Mouse (Mus musculus) hindbrain, embryonic 10.5 days (tissue): ENCODE data around the gene Pdlim1. TPM values are rescaled to one million over a fixed set of nuclear protein-coding genes. Genes with fewer than 3 reads are reported as not detected.
"Not testable (repeated sequence)": the region's sequence is repeated elsewhere in the genome, so short reads cannot be mapped to it uniquely, and the experiment has no call there.

Source experiments
- DNase-seq: peaks from one replicate; pipeline ENCODE4 v3.0.0-alpha.2; 2017; ENCODE audit warnings: low spot score
- H3K27ac ChIP-seq: fragments of 300-500 bp; sonication (generic); 2 replicates; pipeline ENCODE4 v1.5.1; 2016; ENCODE audit warnings: mild to moderate bottlenecking, moderate library complexity
- H3K27me3 ChIP-seq: fragments of 300-500 bp; sonication (generic); 2 replicates; pipeline ENCODE4 v1.6.1; 2016; ENCODE audit warnings: mild to moderate bottlenecking; ENCODE audit not compliant: poor library complexity, insufficient read depth, severe bottlenecking
- H3K36me3 ChIP-seq: fragments of 300-500 bp; sonication (generic); 2 replicates; pipeline ENCODE4 v1.6.1; 2016; ENCODE audit warnings: mild to moderate bottlenecking, moderate library complexity
- H3K4me1 ChIP-seq: fragments of 300-500 bp; sonication (generic); replicated peaks from 2 replicates; pipeline ENCODE4 v1.6.1; 2016; ENCODE audit warnings: mild to moderate bottlenecking
- H3K4me3 ChIP-seq: fragments of 300-500 bp; sonication (generic); 2 replicates; pipeline ENCODE4 v1.5.1; 2016; ENCODE audit warnings: mild to moderate bottlenecking, moderate library complexity
- H3K9me3 ChIP-seq: fragments of 300-500 bp; sonication (generic); 2 replicates; pipeline ENCODE4 v1.6.1; 2016; ENCODE audit warnings: mild to moderate bottlenecking, moderate library complexity
- WGBS: fragments of 180-500 bp; shearing (Covaris S2); methylation state at CpG from one replicate; pipeline ENCODE4 v1.1.7; 2016; 5-methylcytosine and 5-hydroxymethylcytosine counted together
- polyA plus RNA-seq: library from polyadenylated mRNA; unstranded; fragments of >200 nt; fragmentation: Nextera tagmentation; extraction: Ambion mirVana; gene quantifications from 2 replicates; pipeline ENCODE4 v1.2.1, GENCODE M21; 2016

Gene Pdlim1
- polyA plus RNA-seq, 1 experiment from 2014 or later: 105 TPM

- H3K9me3 ChIP-seq: no peaks in the 10 kb centered on the region
- 89% methylated on average over 12 of the region's 12 CpGs for WGBS
- no peak overlapping the region for H3K27ac ChIP-seq
- no peak overlapping the region for H3K4me3 ChIP-seq
- no peaks in the 10 kb centered on the region for H3K4me1 ChIP-seq
- no peaks in the 10 kb centered on the region for H3K27me3 ChIP-seq
- no peak for DNase-seq
- H3K36me3 ChIP-seq: peaks cover 3% of the 10 kb centered on the region; the same call in 1 of the 2 replicates
Measured at GRCm38 (mm10) chr19:40226516-40227151, 45.0 kb downstream of the Pdlim1 start.

- Histone ChIP-seq H3K4me3 (no peak overlapping the region), H3K9me3 (no peaks in the 10 kb centered on the region), H3K27me3 (no peaks in the 10 kb centered on the region), H3K36me3 (peaks cover 3% of the 10 kb centered on the region; the same call in 1 of the 2 replicates), H3K4me1 (no peaks in the 10 kb centered on the region), H3K27ac (no peak overlapping the region)
- 69% methylated on average over 5 of the region's 5 CpGs for WGBS
- DNase-seq: no peak
Measured at GRCm38 (mm10) chr19:40225761-40226110, 45.9 kb downstream of the Pdlim1 start.

GRCm38 (mm10) chr19:40225102-40225760, 46.4 kb downstream of the Pdlim1 start:
- WGBS: 61% methylated on average over 5 of the region's 5 CpGs
- DNase-seq: peak; percentile 58
- no peaks in the 10 kb centered on the region for H3K9me3 ChIP-seq

GRCm38 (mm10) chr19:40222307-40222706, 49.3 kb downstream of the Pdlim1 start:
- WGBS: 96% methylated on average over 9 of the region's 9 CpGs
- not testable (repeated sequence) for DNase-seq, H3K4me3 ChIP-seq, H3K27me3 ChIP-seq, H3K9me3 ChIP-seq, H3K27ac ChIP-seq, H3K4me1 ChIP-seq, H3K36me3 ChIP-seq

More at GRCm38 (mm10) chr19:40225102-40225760, 46.4 kb downstream of the Pdlim1 start:
- Histone ChIP-seq H3K4me1 (no peaks in the 10 kb centered on the region), H3K27ac (no peak overlapping the region), H3K36me3 (peaks cover 3% of the 10 kb centered on the region; the same call in 1 of the 2 replicates), H3K4me3 (no peak overlapping the region), H3K27me3 (no peaks in the 10 kb centered on the region)

GRCm38 (mm10) chr19:40220878-40221277, 50.8 kb downstream of the Pdlim1 start:
- WGBS: 91% methylated on average over 5 of the region's 5 CpGs
- Histone ChIP-seq H3K9me3 (no peaks in the 10 kb centered on the region), H3K36me3 (peaks cover 3% of the 10 kb centered on the region; the same call in 1 of the 2 replicates)

GRCm38 (mm10) chr19:40202947-40203346, 68.7 kb downstream of the Pdlim1 start:
- not testable (repeated sequence) for H3K4me3 ChIP-seq, H3K4me1 ChIP-seq, H3K36me3 ChIP-seq, H3K27me3 ChIP-seq, DNase-seq, H3K27ac ChIP-seq
- 43% methylated on average over 4 of the region's 4 CpGs for WGBS
- peaks cover 11% of the 10 kb centered on the region; the same call in 1 of the 2 replicates for H3K9me3 ChIP-seq

More at GRCm38 (mm10) chr19:40220878-40221277, 50.8 kb downstream of the Pdlim1 start:
- DNase-seq: no peak
- Histone ChIP-seq H3K4me1 (no peaks in the 10 kb centered on the region), H3K27ac (no peak overlapping the region), H3K4me3 (no peak overlapping the region), H3K27me3 (no peaks in the 10 kb centered on the region)

GRCm38 (mm10) chr19:40190596-40190995, 81.0 kb downstream of the Pdlim1 start:
- DNase-seq: no peak
- Histone ChIP-seq H3K4me1 (no peaks in the 10 kb centered on the region), H3K9me3 (no peaks in the 10 kb centered on the region), H3K27me3 (no peaks in the 10 kb centered on the region), H3K27ac (no peak overlapping the region), H3K36me3 (no peaks in the 10 kb centered on the region), H3K4me3 (no peak overlapping the region)
- 93% methylated on average over 10 of the region's 10 CpGs for WGBS

GRCm38 (mm10) chr19:40187160-40187559, 84.5 kb downstream of the Pdlim1 start, which contains the start of gene Cyp2c70:
Cyp2c70 (minus strand) TSS chr19:40187333.
- Histone ChIP-seq H3K9me3 (no peaks in the 10 kb centered on the region), H3K4me3 (no peak within 1 kb of the TSS), H3K27ac (no peak within 1 kb of the TSS), H3K27me3 (no peaks in the 10 kb centered on the region), H3K36me3 (no peaks in the 10 kb centered on the region), H3K4me1 (no peaks in the 10 kb centered on the region)
- DNase-seq: no peak
- WGBS: 88% methylated on average over 5 of the region's 5 CpGs

GRCm38 (mm10) chr19:40183600-40183999, 88.0 kb downstream of the Pdlim1 start:
- no peaks in the 10 kb centered on the region for H3K9me3 ChIP-seq
- no peaks in the 10 kb centered on the region for H3K4me1 ChIP-seq
- H3K36me3 ChIP-seq: no peaks in the 10 kb centered on the region
- WGBS: 92% methylated on average over 5 of the region's 5 CpGs
- no peak for DNase-seq
- no peak overlapping the region for H3K4me3 ChIP-seq
- H3K27ac ChIP-seq: no peak overlapping the region
- no peaks in the 10 kb centered on the region for H3K27me3 ChIP-seq

GRCm38 (mm10) chr19:40178311-40178710, 93.3 kb downstream of the Pdlim1 start:
- Histone ChIP-seq H3K4me1 (no peaks in the 10 kb centered on the region), H3K9me3 (no peaks in the 10 kb centered on the region), H3K27ac (no peak overlapping the region), H3K27me3 (no peaks in the 10 kb centered on the region), H3K36me3 (no peaks in the 10 kb centered on the region), H3K4me3 (no peak overlapping the region)
- 84% methylated on average over 4 of the region's 4 CpGs for whole genome bisulfite sequencing
- no peak for DNase-seq

Other genes with a start within 250 kb of the Pdlim1 start
- gene Cyp2c54, start 198.0 kb downstream of the Pdlim1 start, polyA plus RNA-seq: not detected in 2 replicates
- gene Cyp2c50, start 182.2 kb downstream of the Pdlim1 start, polyA plus RNA-seq: not detected in 2 replicates
- gene Cyp2c70, start 84.5 kb downstream of the Pdlim1 start, polyA plus RNA-seq: not detected in 2 replicates
- 64.2 and 74.4 TPM in 2 replicates for gene Sorbs1, start 241.9 kb upstream of the Pdlim1 start, polyA plus RNA-seq